Comparison of ENCODE assay signal across 12 mouse cellular contexts in the genomic region with DNA sequence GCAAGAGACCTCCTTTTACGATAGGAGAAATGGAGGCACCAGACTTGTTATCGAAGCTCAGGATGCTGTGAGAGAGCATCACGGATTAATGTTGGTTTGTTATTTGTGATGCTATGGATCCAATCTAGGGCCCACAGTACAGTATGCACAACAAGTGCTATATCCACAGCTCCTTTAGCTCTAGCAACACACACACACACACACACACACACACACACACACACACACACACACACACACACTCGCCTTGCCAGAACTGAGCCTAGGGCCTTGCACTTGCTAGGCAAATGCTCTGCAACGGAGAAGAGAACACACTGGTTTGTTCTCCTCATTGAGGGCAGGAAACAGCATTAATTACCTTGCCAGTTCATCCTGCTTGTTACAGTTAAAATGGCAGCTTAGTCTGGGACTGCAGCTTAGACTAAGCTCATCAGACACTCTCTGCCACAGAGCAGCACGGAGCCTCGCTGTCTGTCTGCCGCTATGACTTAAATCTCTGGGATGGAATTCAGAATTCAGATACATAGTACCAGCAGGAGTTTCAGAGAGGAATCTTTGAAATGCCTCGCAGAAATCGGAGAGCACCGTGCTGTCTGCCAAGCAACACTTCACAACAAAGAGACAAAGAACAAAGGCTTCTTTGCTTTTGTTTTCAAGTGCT.
DNase-seq lines count a peak whose midpoint lies in the region; ATAC-seq lines count a peak whose summit lies in the region.
"Had no signal": no experiment of that assay in that cellular context is flagged by ENCODE, and none has a peak within 500 bp of the region (broad histone marks: within the 10 kb centered on the region; RNA-seq: fewer than 3 reads in every experiment).

No protein-coding gene starts in this region.

- no peaks in the 10 kb centered on the region for H3K27me3 ChIP-seq in forebrain, embryonic 15.5 days
- H3K27me3 ChIP-seq in midbrain, embryonic 11.5 days (ENCODE audit: control insufficient read depth, insufficient read depth, low read length): no peaks in the 10 kb centered on the region; the same call in 1 of the 2 replicates
- H3K27me3 ChIP-seq in liver, embryonic 11.5 days (replicated peaks; ENCODE audit: control insufficient read depth, insufficient read depth, low read length): no peaks in the 10 kb centered on the region

- DNase-seq in embryo, embryonic 11 days: peak; percentile 22
- no peak for DNase-seq in embryo, embryonic 9.5 days (ENCODE audit: extremely low spot score)
- no peak for DNase-seq in midbrain, embryonic 11.5 days (ENCODE audit: low spot score, missing footprints)
- DNase-seq in thymus, postnatal 14 days: peak; percentile 15
- no peak for DNase-seq in adipocyte (ENCODE audit: low spot score)
- no peak for DNase-seq in urinary bladder, postnatal 14 days (ENCODE audit: low spot score)
- DNase-seq in liver, embryonic 11.5 days (ENCODE audit: low spot score): no peak
- DNase-seq: adrenal gland, postnatal 10 days; cerebellum, adult 9-10 months; kidney, adult 2 months; lung, adult 2 months had no signal

- H3K27ac ChIP-seq in forebrain, embryonic 15.5 days (replicated peaks): peak overlapping the region; percentile 72
- no peak overlapping the region for H3K27ac ChIP-seq in midbrain, embryonic 11.5 days (ENCODE audit: low read depth, low read length)
- H3K27ac ChIP-seq in liver, embryonic 11.5 days (ENCODE audit: low read depth, low read length): no peak overlapping the region

- 32% methylated on average over 11 of the region's 11 CpGs for WGBS in forebrain, embryonic 15.5 days
- 40% methylated on average over 11 of the region's 11 CpGs for WGBS in midbrain, embryonic 11.5 days
- WGBS in liver, embryonic 11.5 days: 65% methylated on average over 11 of the region's 11 CpGs

- no peak overlapping the region for H3K4me3 ChIP-seq in forebrain, embryonic 15.5 days
- no peak overlapping the region for H3K4me3 ChIP-seq in midbrain, embryonic 11.5 days (ENCODE audit: low read depth, low read length)
- no peak overlapping the region for H3K4me3 ChIP-seq in liver, embryonic 11.5 days (ENCODE audit: low read depth, low read length)

- ATAC-seq in forebrain, embryonic 15.5 days (replicated peaks): peak; percentile 67
- peak; percentile 38; the same call in 1 of the 2 replicates for ATAC-seq in midbrain, embryonic 11.5 days (ENCODE audit: low FRiP score)
- ATAC-seq in liver, embryonic 11.5 days (replicated peaks; ENCODE audit: low FRiP score): no peak

- H3K36me3 ChIP-seq in forebrain, embryonic 15.5 days: no peaks in the 10 kb centered on the region
- no peaks in the 10 kb centered on the region for H3K36me3 ChIP-seq in midbrain, embryonic 11.5 days (ENCODE audit: control insufficient read depth, insufficient read depth, low read length)
- H3K36me3 ChIP-seq in liver, embryonic 11.5 days (ENCODE audit: control insufficient read depth, insufficient read depth, low read length): no peaks in the 10 kb centered on the region

- H3K4me1 ChIP-seq in forebrain, embryonic 15.5 days: peaks cover 9% of the 10 kb centered on the region
- no peaks in the 10 kb centered on the region; the same call in 1 of the 2 replicates for H3K4me1 ChIP-seq in midbrain, embryonic 11.5 days (ENCODE audit: control insufficient read depth, insufficient read depth, low read length)
- no peaks in the 10 kb centered on the region for H3K4me1 ChIP-seq in liver, embryonic 11.5 days (replicated peaks; ENCODE audit: control insufficient read depth, insufficient read depth, low read length)

- 0 out of 2 replicates have a peak, but pooled peaks cover 4% of the 10 kb centered on the region for H3K9me3 ChIP-seq in forebrain, embryonic 15.5 days
- H3K9me3 ChIP-seq in midbrain, embryonic 11.5 days (ENCODE audit: control insufficient read depth, low read length): no peaks in the 10 kb centered on the region; the same call in 1 of the 2 replicates
- no peaks in the 10 kb centered on the region for H3K9me3 ChIP-seq in liver, embryonic 11.5 days (ENCODE audit: control insufficient read depth, low read length)

- H3K4me2 ChIP-seq in forebrain, embryonic 15.5 days (replicated peaks): no peak overlapping the region
- no peak overlapping the region for H3K4me2 ChIP-seq in midbrain, embryonic 11.5 days
- H3K4me2 ChIP-seq in liver, embryonic 11.5 days: no peak overlapping the region

- no peak overlapping the region for H3K9ac ChIP-seq in forebrain, embryonic 15.5 days (replicated peaks)
- peak overlapping the region; percentile 42; the same call in 1 of the 2 replicates for H3K9ac ChIP-seq in midbrain, embryonic 11.5 days (ENCODE audit: low read length)
- no peak overlapping the region for H3K9ac ChIP-seq in liver, embryonic 11.5 days (ENCODE audit: low read depth, low read length)

Comparison
In these comparisons a context has a peak if more than half of its experiments do, and no peak if none do; other contexts are left out.
1. DNase-seq: peak in embryo, embryonic 11 days (single experiment) and thymus, postnatal 14 days (single experiment); none in embryo, embryonic 9.5 days (single experiment), midbrain, embryonic 11.5 days (single experiment), adipocyte (single experiment), urinary bladder, postnatal 14 days (single experiment) and liver, embryonic 11.5 days (single experiment).